Mouse (Mus musculus) heart, postnatal 10 days (tissue): ENCODE measurements around the gene Teddm1b. TPM values are rescaled to one million over a fixed set of nuclear protein-coding genes. Genes with fewer than 3 reads are reported as not detected.

Source experiments
- microRNA-seq, 2 experiments: library from miRNA; unstranded; fragments of <30 nt; microRNA quantifications; one replicate each; pipeline ENCODE4 v1.2.0; 2022
- total RNA-seq, 2 experiments: library from RNA; stranded (reverse); gene quantifications; 2 replicates each; pipeline ENCODE4 v1.2.3; 2021

Teddm1b gene
- total RNA-seq, 2 experiments from 2014 or later = not detected

Small RNAs within 50 kb of the gene (microRNA-seq; reads per million reads assigned to microRNA genes)
- 12.8 to 20.2 reads per million in 2 experiments for gene Mir8114

Other genes with a start within 250 kb of the Teddm1b start
- gene Rgs8, start 221.3 kb upstream of the Teddm1b start, total RNA-seq = not detected
- 1 to 10 TPM; 2.4 to 3.5 TPM for gene Rgs16, start 134.0 kb upstream of the Teddm1b start, total RNA-seq
- gene Rnasel, start 124.9 kb upstream of the Teddm1b start, total RNA-seq = 10 to 100 TPM; 12.5 to 15.4 TPM
- gene Rgsl1, start 30.2 kb upstream of the Teddm1b start, total RNA-seq = not detected
- gene Teddm1a, start 17.4 kb downstream of the Teddm1b start, total RNA-seq = not detected
- 100 to 1,000 TPM; 208 to 345 TPM for gene Glul, start 25.6 kb downstream of the Teddm1b start, total RNA-seq
- gene Teddm2, start 25.9 kb downstream of the Teddm1b start, total RNA-seq = under 1 TPM; 0.30 to 0.69 TPM